Mouse (Mus musculus) midbrain, embryonic 11.5 days (tissue): Measurements from ENCODE around the gene Dqx1. TPM values are rescaled to one million over a fixed set of nuclear protein-coding genes. Genes with fewer than 3 reads are reported as not detected.

Experiments used
- ATAC-seq: fragments of 200-750 bp; cut with Nextera tagmentation; 2 replicates; pipeline ENCODE4 v1.8.0; 2017; ENCODE audit warnings: moderate TSS enrichment, moderate library complexity; ENCODE audit not compliant: low FRiP score
- DNase-seq: peaks from one replicate; pipeline ENCODE4 v3.0.0; 2015; ENCODE audit warnings: low spot score; ENCODE audit errors: missing footprints
- H3K27ac ChIP-seq: fragments of 300-500 bp; sonication (generic); 2 replicates; pipeline ENCODE4 v1.5.1; 2014; ENCODE audit warnings: low read depth, low read length
- H3K27me3 ChIP-seq: fragments of 300-500 bp; sonication (generic); 2 replicates; pipeline ENCODE4 v1.6.1; 2014; ENCODE audit warnings: mild to moderate bottlenecking, low read length, moderate library complexity, mixed read lengths; ENCODE audit not compliant: control insufficient read depth, insufficient read depth
- H3K36me3 ChIP-seq: fragments of 300-500 bp; sonication (generic); 2 replicates; pipeline ENCODE4 v1.6.1; 2014; ENCODE audit warnings: mild to moderate bottlenecking, low read length, moderate library complexity, mixed read lengths; ENCODE audit not compliant: control insufficient read depth, insufficient read depth
- H3K4me1 ChIP-seq: fragments of 300-500 bp; sonication (generic); 2 replicates; pipeline ENCODE4 v1.6.1; 2014; ENCODE audit warnings: low read length; ENCODE audit not compliant: control insufficient read depth, insufficient read depth
- H3K4me2 ChIP-seq: fragments of 300-500 bp; sonication (generic); 2 replicates; pipeline ENCODE4 v1.6.1; 2014; ENCODE audit warnings: mild to moderate bottlenecking, moderate library complexity
- H3K4me3 ChIP-seq: fragments of 300-500 bp; sonication (generic); 2 replicates; pipeline ENCODE4 v1.5.1; 2014; ENCODE audit warnings: low read depth, low read length
- H3K9ac ChIP-seq: fragments of 300-500 bp; sonication (generic); 2 replicates; pipeline ENCODE4 v1.6.1; 2014; ENCODE audit warnings: low read length
- H3K9me3 ChIP-seq: fragments of 300-500 bp; sonication (generic); 2 replicates; pipeline ENCODE4 v1.6.1; 2016; ENCODE audit warnings: low read length; ENCODE audit not compliant: control insufficient read depth
- WGBS: fragments of 180-500 bp; shearing (Covaris S2); extraction: QIAGEN DNeasy Blood & Tissue Kit; methylation state at CpG from one replicate; pipeline ENCODE4 v1.1.7; 2014; 5-methylcytosine and 5-hydroxymethylcytosine counted together
- polyA plus RNA-seq: library from polyadenylated mRNA; unstranded; fragments of >200 nt; fragmentation: Nextera tagmentation; extraction: Ambion mirVana; gene quantifications from 2 replicates; pipeline ENCODE4 v1.2.1, GENCODE M21; 2014

Gene Dqx1
- polyA plus RNA-seq, result 0.43 and 0.68 TPM in 2 replicates

DNA sequence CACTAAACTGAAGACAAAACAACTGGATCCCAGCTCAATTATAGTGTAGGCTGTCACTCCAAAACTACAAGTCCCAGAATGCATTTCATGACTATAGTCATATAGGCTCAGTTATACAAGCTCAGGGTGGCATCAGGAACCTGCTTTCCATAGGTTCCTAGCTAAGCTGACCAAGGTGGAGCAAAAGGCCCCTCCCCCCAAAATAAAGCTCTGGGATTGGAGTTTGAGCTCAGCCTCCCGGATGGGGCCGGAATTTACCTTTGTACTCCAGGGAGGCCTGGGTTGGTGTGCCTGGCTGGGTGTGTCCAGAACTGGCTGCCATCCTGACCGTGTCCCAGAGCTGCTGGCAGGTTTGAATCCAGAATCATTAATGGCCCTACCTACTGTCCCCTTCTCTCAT is at the start of gene Dqx1:
Gene Dqx1 (plus strand): TSS at position 55 of the 400 bp plus-strand sequence.
- Histone ChIP-seq H3K27ac (no peak within 1 kb of the TSS), H3K4me3 (no peak within 1 kb of the TSS), H3K9me3 (no peaks in the 10 kb centered on the region), H3K27me3 (0 out of 2 replicates have a peak, but pooled peaks cover 7% of the 10 kb centered on the region), H3K4me2 (no peak within 1 kb of the TSS), H3K9ac (no peak within 1 kb of the TSS), H3K4me1 (peaks cover 16% of the 10 kb centered on the region), H3K36me3 (peaks cover 5% of the 10 kb centered on the region; the same call in 1 of the 2 replicates)
- no peak for DNase-seq
- 53% methylated on average over 3 of the region's 3 CpGs for WGBS
- no peak for ATAC-seq

DNA sequence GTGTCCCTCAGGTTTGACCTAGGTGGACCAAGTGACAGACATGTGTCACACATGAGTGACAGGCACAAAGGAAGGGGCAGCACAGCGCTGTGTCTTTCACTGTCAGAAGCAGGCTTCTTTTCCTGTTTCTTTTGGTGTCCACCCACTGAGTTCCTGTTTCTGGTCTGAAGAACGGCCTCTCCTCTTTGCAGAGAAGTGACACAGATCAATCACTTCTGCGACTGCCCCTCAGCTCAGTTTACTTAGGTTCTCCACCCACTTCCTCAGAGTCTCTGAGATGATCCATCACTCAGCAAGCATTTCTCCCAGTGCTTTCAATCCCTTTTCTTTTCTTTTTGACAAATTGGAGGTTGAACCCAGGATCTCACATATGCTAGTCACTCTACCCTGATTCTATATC is 49.0 kb upstream of the Dqx1 start:
- Histone ChIP-seq H3K4me1 (no peaks in the 10 kb centered on the region), H3K4me3 (no peak overlapping the region), H3K4me2 (no peak overlapping the region), H3K36me3 (no peaks in the 10 kb centered on the region), H3K9me3 (no peaks in the 10 kb centered on the region), H3K9ac (no peak overlapping the region), H3K27me3 (no peaks in the 10 kb centered on the region), H3K27ac (no peak overlapping the region)
- no peak for ATAC-seq
- 79% methylated on average over 3 of the region's 3 CpGs for WGBS
- DNase-seq, result no peak

DNA sequence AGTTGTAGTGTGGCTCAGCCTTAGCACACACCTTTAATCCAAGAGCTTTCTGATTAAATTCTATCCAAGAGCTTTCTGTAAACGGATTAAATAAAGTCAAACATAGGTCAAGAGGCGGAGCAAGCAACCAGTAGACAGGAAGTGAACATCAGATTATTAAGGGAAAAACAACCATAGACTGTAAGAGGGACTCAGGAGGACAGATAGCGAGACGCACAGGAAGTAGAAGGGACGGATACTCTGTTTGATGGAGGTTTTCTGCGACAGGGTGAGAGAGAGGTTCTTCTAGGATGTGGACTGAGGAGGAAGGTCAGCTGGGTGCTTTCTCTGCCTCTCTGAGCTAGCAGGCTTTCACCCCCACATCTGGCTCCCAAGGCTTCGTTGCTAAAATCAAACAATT is 47.6 kb upstream of the Dqx1 start:
- no peak for DNase-seq
- Histone ChIP-seq H3K4me1 (no peaks in the 10 kb centered on the region), H3K4me2 (no peak overlapping the region), H3K4me3 (no peak overlapping the region), H3K27me3 (no peaks in the 10 kb centered on the region), H3K36me3 (no peaks in the 10 kb centered on the region), H3K9me3 (no peaks in the 10 kb centered on the region), H3K9ac (no peak overlapping the region), H3K27ac (no peak overlapping the region)
- ATAC-seq, result no peak
- 77% methylated on average over 7 of the region's 7 CpGs for WGBS

DNA sequence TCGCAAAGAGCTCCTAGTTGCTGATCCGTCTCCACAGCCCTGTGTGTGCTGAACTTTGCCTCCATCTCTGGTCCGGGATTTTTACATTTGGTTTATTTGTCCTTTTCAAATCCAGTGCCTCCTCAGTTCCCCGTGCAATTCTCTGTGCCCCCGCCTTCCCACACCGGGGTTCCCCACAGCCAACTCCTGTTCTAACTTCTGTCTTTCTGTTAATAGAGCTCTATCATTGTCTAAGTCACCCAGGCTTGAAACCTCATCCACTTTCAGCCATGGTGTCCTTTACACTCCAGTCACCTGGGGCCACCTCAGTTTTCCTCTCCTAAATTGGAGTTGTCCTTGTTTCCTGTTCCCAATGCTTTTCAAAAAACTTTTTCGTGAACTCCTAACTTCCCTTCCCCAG is 46.4 kb upstream of the Dqx1 start:
- ATAC-seq, result no peak
- H3K27me3 ChIP-seq, result no peaks in the 10 kb centered on the region
- H3K9ac ChIP-seq, result no peak overlapping the region
- no peaks in the 10 kb centered on the region for H3K4me1 ChIP-seq
- DNase-seq, result no peak
- H3K4me2 ChIP-seq, result no peak overlapping the region
- no peak overlapping the region for H3K4me3 ChIP-seq
- H3K27ac ChIP-seq, result no peak overlapping the region
- WGBS, result 86% methylated on average over 7 of the region's 7 CpGs
- H3K9me3 ChIP-seq, result no peaks in the 10 kb centered on the region
- no peaks in the 10 kb centered on the region for H3K36me3 ChIP-seq

GRCm38 (mm10) chr6:83011756-83012155 is 45.9 kb upstream of the Dqx1 start:
- H3K4me2 ChIP-seq, result no peak overlapping the region
- no peaks in the 10 kb centered on the region for H3K4me1 ChIP-seq
- H3K4me3 ChIP-seq, result no peak overlapping the region
- no peak for DNase-seq
- WGBS, result 80% methylated on average over 6 of the region's 6 CpGs
- H3K27me3 ChIP-seq, result no peaks in the 10 kb centered on the region
- no peak for ATAC-seq
- no peaks in the 10 kb centered on the region for H3K9me3 ChIP-seq
- no peak overlapping the region for H3K9ac ChIP-seq
- no peaks in the 10 kb centered on the region for H3K36me3 ChIP-seq
- H3K27ac ChIP-seq, result no peak overlapping the region

DNA sequence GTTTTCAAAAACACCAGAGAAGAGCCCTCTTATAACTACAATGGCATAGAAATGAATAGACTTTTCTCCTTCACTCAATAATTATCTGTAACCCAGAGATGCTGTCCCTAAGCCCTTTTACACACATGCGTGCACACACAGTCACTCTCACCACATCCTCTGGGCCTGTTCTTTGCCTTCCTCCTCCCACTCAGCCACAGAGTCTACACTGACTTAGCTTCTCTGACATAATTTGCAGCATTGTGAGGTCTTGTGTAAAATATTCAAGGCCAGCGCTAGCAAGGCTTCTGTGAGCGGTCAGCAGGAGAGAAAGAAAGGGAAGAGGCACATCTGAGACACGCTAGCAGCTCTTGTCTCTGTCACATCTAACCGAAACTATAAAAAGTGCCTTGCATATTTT is 44.2 kb upstream of the Dqx1 start:
- 80% methylated on average over 5 of the region's 5 CpGs for WGBS
- Histone ChIP-seq H3K4me2 (no peak overlapping the region), H3K27me3 (no peaks in the 10 kb centered on the region), H3K4me1 (no peaks in the 10 kb centered on the region), H3K36me3 (no peaks in the 10 kb centered on the region), H3K27ac (no peak overlapping the region), H3K4me3 (no peak overlapping the region), H3K9me3 (no peaks in the 10 kb centered on the region), H3K9ac (no peak overlapping the region)
- ATAC-seq, result no peak
- DNase-seq, result no peak

DNA sequence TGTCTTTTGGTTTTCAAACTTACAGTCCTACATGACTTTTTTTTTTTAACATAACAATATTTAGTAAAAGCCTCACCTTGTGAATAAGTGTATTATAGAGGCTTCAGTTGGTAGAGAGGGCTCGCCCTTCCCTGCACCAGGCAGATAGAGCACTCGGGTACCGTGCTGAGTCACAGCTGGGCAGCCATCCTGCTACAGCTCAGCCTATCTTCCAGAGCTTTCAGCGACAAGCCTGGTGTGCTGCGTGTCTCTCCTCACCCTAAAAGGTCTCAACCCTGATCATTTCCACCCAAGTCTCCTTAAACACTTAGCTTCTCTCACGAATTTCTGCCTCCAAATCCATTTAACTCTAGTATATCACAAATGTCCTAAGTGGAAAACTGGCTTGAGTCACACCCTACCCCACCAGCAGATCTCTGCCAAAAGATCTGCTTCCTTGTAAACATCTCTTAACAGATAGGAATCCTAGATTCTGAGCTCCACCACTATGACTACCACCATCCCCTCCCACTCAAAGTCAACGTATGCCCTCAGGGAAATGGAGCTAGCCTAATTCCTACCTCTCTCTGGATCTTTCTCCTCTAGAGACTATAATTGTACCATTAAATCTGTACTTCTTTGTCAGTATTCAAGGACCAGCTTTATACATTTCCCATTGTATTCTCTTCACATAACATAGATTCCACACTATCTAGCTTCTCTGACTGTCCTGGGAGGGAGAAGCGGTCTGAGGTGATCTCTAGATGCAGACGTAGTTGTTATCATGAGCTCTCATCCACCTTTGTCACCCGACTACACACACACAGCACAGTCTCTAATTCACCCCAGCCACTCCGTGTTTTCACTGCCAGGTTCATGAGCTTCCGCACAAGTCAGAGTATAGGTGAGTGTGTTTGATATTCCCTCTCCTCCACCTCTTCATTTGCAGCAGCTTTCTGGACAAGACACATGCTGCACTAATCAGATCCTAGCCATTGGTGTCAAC is 42.9 kb upstream of the Dqx1 start:
- Histone ChIP-seq H3K4me1 (no peaks in the 10 kb centered on the region), H3K27ac (no peak overlapping the region), H3K9me3 (no peaks in the 10 kb centered on the region), H3K9ac (no peak overlapping the region), H3K4me3 (no peak overlapping the region), H3K4me2 (no peak overlapping the region), H3K27me3 (no peaks in the 10 kb centered on the region), H3K36me3 (no peaks in the 10 kb centered on the region)
- DNase-seq (no peak), ATAC-seq (no peak)
- WGBS, result 75% methylated on average over 12 of the region's 12 CpGs

DNA sequence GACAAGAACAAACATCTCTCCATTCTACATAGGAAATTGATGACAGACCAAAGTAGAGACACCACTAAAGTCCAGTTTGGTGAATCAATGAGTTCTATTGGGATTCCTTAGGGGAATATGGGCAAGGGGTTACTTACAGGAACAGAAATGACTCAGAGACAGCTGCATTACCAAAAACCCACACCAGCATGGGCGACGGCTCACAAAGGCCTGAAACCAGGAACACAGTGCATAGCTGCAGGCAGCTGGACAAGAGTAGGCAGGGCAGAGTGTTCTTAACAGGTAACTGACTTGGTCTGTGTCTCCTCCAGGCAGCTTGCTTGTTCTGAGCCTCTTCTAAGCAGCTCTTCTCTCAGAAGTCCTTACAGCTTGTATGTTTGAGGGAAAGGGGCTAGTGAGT is 41.9 kb upstream of the Dqx1 start:
- Histone ChIP-seq H3K27ac (no peak overlapping the region), H3K4me2 (no peak overlapping the region), H3K36me3 (no peaks in the 10 kb centered on the region), H3K9me3 (no peaks in the 10 kb centered on the region), H3K4me1 (no peaks in the 10 kb centered on the region), H3K4me3 (no peak overlapping the region), H3K9ac (no peak overlapping the region), H3K27me3 (no peaks in the 10 kb centered on the region)
- ATAC-seq, result no peak
- no peak for DNase-seq
- WGBS, result 94% methylated on average over 2 of the region's 2 CpGs

DNA sequence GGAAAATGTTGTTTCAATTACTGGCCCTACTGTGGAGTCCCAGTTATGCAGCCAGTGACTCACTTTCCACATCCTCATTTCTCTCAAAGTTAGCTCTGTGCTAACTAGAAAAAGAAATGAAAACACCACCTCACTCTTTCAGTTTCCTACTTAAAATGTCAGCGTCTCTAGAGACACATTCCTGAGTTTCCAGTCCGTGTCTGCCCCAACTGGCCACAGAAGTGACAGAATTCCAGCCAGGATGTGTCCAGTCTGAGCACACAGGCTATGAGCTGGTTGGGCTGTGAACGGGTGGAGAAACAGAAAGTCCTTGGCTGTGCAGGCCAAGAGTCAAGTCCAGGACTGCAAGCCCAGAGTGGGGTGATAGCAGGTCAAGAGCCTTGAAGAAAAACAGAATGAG is 40.5 kb upstream of the Dqx1 start:
- Histone ChIP-seq H3K4me3 (no peak overlapping the region), H3K4me1 (no peaks in the 10 kb centered on the region), H3K36me3 (no peaks in the 10 kb centered on the region), H3K27ac (no peak overlapping the region), H3K27me3 (no peaks in the 10 kb centered on the region), H3K4me2 (no peak overlapping the region), H3K9me3 (no peaks in the 10 kb centered on the region), H3K9ac (no peak overlapping the region)
- DNase-seq, result no peak
- ATAC-seq, result no peak
- WGBS, result 74% methylated on average over 3 of the region's 3 CpGs
